Mouse (Mus musculus) forebrain, embryonic 10.5 days (tissue): ENCODE results near the gene Gm28891. TPM values are rescaled to one million over a fixed set of nuclear protein-coding genes. Genes with fewer than 3 reads are reported as not detected.
"Not testable (repeated sequence)": the region's sequence is repeated elsewhere in the genome, so short reads cannot be mapped to it uniquely, and the experiment has no call there.

Experiments
- DNase-seq: peaks from one replicate; pipeline ENCODE4 v3.0.0-alpha.2; 2017; ENCODE audit warnings: low spot score; ENCODE audit errors: extremely low spot score
- H3K27ac ChIP-seq: fragments of 300-500 bp; sonication (generic); 2 replicates; pipeline ENCODE4 v1.5.1; 2016; ENCODE audit warnings: mild to moderate bottlenecking
- H3K27me3 ChIP-seq: fragments of 300-500 bp; sonication (generic); 2 replicates; pipeline ENCODE4 v1.6.1; 2016; ENCODE audit warnings: mild to moderate bottlenecking; ENCODE audit not compliant: poor library complexity, severe bottlenecking
- H3K36me3 ChIP-seq: fragments of 300-500 bp; sonication (generic); replicated peaks from 2 replicates; pipeline ENCODE4 v1.6.1; 2016; ENCODE audit warnings: mild to moderate bottlenecking, moderate library complexity
- H3K4me1 ChIP-seq: fragments of 300-500 bp; sonication (generic); 2 replicates; pipeline ENCODE4 v1.6.1; 2016
- H3K4me3 ChIP-seq: fragments of 300-500 bp; sonication (generic); 2 replicates; pipeline ENCODE4 v1.5.1; 2016; ENCODE audit warnings: mild to moderate bottlenecking, moderate library complexity
- H3K9me3 ChIP-seq: fragments of 300-500 bp; sonication (generic); 2 replicates; pipeline ENCODE4 v1.6.1; 2016; ENCODE audit warnings: mild to moderate bottlenecking, moderate library complexity
- WGBS: fragments of 180-500 bp; shearing (Covaris S2); methylation state at CpG from one replicate; pipeline ENCODE4 v1.1.7; 2016; 5-methylcytosine and 5-hydroxymethylcytosine counted together
- polyA plus RNA-seq: library from polyadenylated mRNA; unstranded; fragments of >200 nt; fragmentation: Nextera tagmentation; extraction: Ambion mirVana; gene quantifications from 2 replicates; pipeline ENCODE4 v1.2.1, GENCODE M21; 2016

Gene Gm28891
- not detected in 2 replicates for polyA plus RNA-seq

GRCm38 (mm10) chrY:60240902-60241301 lies at the start of gene Gm28891:
Gene Gm28891, plus strand, starts transcription at chrY:60241202.
- H3K4me3 ChIP-seq, H3K4me1 ChIP-seq, H3K27me3 ChIP-seq, H3K27ac ChIP-seq, DNase-seq, H3K36me3 ChIP-seq, H3K9me3 ChIP-seq: not testable (repeated sequence)
- 78% methylated on average over 3 of the region's 8 CpGs for WGBS
